Mouse (Mus musculus) retina, postnatal 1 day (tissue): ENCODE measurements at regions not wholly inside any gene's neighbourhood (a gene's known extent, or its start where the extent isn't known, plus 50 kb on each side); places are given as distances from the start of the nearest gene placed in this dataset.

ENCODE experiments used
- DNase-seq: peaks from one replicate; pipeline ENCODE4 v3.0.0-alpha.2; 2012

DNA sequence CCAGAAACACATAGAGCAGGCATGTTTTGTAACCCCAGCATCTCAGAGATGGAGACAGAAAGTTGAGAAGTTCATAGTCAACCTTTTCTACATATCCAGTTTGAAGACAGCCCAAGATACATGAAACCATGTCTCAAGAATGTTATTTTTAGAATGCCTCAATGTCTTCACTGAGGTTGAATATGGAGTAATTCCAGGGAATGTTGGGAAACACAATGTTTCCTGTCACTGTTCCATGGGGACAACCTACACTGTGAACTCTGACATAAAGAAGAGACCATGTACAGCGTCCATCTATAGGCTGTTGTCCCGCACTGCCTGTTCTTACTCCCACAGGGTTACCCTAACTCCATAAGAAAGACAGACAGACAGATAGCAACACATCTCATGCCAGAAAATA is 89.8 kb upstream of the Mark1 start:
- DNase-seq, result no peak

DNA sequence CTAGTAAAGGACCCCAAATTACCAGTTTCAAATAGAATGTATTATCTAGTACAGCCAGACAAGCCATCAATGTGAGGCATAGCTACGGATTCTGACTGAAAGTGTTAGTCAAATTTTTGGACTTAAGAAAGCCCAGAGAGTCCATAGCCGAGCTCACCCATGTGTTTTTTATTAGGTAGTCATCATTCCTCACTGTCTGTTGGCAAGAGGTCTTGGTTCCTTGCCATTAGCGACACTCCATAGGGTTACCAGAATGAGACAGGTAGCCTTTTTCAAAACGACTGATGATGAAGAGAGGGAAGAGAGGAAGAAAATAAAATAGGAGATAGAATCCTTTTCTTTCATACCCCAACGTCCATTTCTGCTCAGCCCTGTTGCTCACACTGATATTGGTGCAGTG is 83.8 kb upstream of the Mark1 start:
- no peak for DNase-seq

DNA sequence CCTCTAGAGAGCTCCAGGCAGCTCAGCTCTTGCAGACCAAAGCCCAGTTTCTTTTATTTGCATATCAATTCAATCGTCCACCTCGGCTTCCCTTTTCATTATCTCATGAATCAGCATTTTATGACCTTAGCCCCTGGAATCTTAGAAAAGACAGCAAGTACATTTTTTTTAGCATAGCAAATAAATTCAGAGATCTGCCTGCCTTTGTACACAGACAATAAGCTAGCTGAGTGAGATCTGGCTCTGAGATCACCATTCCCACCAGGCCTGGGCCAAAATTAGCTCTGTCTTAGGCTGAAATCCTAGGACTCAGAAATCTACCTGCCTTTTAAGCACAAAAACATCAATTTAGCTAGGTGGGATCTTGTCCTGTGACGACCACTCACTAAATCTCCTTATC is 80.7 kb upstream of the Mark1 start:
- no peak for DNase-seq

DNA sequence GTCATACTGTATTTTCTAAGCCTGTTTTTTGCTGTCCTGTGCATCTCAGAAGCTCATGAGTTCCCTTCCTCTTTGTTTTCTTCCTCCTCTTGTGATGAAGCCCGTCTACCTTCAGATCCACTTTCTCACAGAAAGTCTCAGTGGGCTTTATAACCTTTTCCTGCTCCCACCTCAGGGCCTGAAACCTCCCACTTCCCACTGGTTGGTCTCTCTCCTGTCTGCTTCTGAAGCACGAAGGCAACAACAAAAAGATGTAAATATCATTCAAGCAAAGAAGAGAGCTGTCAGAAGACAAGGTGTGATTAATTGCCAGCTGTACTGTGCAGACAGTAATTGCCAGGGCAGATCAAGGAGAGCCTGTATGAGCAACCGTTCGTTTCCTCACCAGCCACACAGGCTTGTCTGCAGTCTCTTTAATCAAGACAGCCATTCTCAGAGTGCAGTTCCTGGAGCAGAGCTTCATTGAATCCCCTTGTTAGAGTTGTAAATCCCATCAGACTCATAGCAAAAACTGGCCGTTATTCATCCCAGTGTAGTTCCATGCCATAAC is 80.0 kb upstream of the Mark1 start:
- DNase-seq, result no peak

DNA sequence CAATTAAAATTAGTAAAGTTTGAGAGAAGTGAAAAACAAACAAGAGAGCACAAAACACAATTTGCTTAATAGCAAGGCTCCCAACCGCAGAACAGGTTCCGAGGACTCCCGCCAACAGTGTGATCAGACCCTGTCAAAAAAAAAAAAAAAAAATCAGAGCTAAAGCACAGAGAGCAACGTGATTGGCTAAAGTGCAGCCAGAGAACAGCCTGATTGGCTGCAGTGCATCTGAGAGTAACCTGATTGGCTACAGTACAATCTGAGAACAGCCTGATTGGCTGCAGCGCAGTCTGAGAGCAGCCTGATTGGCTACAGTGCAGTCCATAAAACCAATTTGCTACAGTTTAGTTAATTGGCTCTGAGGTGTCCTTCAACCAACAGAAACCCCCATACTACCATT is 74.6 kb upstream of the Mark1 start:
- DNase-seq, result no peak

DNA sequence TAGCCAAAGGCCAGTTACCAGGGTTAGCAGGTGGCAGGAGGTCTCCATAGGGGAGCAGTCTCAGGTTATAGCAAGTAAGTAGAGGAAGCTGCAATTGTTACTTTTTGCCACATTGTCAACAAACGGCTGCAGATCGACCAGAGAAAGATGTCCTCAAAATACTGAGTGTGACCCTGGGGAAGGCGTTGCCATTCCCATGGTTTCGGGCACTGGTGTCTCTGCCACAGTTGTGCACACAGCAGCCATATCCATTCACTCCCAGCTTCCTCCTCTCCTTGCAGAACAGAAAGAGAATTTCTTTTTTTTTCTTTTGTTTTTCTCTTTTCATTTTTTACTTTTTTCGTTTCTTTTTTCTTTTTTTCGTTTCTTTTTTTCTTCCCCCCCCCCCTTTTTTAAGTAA is 73.4 kb upstream of the Mark1 start:
- DNase-seq, result no peak

DNA sequence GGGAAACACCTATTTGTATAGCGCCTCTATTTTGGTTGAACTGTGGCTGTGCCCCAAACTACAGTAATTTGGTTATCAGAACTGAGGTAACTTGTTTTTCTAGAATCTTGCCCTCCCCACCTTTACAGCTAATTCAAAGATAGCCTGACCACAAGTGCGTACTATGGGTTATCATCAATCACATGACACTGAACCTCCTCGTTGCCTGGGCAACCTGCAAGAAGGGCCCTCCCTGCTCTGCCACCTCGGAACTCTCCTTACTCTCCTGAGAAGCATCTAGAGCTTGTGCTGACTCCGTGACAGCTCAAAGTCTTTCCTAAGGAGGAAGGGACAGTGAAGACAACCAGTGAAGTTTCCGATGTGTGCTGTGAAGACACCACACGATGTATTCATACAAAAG is 72.2 kb upstream of the Mark1 start:
- no peak for DNase-seq

DNA sequence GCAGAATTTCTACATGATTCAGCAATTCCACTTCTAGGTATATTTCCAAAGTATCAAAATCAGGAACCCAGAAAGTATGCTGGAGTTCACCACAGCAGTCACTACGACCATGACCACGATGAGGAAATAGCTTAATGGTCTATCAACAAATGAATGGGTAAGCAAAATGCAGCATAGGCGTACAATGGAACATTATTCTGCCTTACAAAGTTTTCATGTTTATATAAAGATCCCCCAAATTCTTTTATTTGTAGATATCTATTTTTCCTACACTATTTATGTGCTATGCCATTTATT is 71.4 kb upstream of the Mark1 start:
- DNase-seq, result no peak

DNA sequence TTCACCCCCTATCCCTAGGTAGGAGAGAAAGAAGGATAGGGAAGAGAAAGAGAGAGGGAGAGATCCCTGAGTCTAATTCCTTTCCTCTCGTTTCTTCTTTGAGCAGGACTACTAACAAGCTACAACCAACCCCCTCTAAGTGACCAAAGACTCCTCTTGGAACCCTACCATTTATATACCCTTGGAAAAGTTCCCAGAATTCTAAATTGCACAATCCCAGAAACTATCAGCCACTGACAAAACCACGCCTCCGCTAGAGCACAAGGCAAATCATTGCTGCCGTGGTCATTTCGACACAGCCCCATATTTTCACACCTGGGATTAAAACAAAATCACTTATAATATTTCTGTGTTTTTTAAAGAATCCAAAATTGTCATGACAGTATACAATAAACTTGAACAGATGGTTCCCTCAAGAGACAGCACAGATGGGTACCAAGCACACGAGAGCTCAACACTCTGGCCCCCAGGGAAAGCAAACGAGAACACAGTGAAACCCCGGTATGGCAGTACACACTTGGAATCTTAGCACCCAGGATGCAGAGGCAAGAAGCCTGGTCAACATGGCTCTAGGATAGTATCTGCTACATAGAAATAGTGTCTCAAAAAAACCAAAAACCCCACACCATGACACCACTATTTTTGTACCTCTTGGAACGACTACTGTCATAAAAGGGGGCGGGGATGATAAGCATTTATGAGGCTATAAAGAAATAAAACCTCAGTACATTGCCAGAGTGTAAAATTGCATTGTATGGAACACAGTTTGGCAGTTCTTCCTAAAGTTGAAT is 70.9 kb upstream of the Mark1 start:
- no peak for DNase-seq

DNA sequence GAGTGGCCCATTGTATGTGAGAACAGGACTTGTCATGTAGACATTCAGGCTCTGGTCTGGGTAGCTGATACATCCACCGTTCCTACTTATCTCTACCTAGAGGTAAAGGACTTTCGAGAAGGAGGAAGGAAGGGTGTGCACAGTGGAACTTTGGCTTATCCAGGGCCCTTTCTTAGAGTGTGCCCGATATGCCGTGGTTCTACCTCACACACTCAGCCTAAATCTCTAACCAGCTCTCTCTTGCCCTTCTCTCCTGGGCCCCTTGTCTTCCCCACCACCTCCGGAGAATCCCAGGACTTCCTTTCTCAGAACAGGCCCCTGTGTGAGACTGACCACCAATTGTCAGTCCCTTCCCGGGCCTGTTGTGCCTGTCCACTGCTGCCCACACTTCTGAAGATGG is 68.8 kb upstream of the Mark1 start:
- no peak for DNase-seq

DNA sequence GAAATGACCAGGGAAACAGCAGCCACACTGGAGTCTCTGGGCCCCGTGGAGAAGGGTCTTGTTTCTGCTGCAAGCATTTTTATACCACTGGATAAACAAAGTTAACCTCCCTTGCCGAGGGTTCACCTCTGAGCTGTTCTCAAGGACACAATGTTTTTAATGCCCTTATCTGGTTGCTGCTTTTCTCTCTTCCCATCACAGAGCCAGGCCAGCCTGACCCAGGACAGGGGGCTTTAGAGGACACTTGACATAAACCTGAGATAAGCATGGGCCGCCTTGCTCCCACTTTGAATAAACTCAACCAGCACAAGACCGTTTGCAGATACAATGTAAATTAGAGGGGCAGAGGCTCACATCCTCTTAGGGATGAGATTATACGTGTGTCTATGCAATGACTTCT is 68.3 kb upstream of the Mark1 start:
- DNase-seq, result no peak

DNA sequence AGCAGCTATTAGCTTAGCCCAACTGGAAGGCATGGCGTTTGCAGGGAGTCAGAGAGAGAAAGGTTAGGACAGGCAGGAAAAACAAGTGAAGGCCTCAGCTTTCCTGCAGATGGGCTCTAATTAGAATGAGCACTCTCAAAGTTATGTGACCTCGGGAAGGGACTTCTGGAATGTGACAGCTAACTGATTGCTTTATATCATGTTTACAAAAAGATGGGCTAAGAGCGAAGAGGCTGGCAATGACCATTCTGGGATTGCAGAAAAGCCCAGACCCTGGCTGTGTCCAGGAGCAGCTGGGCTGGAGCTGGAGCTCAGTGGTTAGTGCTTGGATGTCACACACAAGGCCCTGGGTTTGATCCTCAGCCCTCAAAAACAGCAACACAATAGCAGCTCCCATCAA is 65.7 kb upstream of the Mark1 start:
- DNase-seq, result no peak

DNA sequence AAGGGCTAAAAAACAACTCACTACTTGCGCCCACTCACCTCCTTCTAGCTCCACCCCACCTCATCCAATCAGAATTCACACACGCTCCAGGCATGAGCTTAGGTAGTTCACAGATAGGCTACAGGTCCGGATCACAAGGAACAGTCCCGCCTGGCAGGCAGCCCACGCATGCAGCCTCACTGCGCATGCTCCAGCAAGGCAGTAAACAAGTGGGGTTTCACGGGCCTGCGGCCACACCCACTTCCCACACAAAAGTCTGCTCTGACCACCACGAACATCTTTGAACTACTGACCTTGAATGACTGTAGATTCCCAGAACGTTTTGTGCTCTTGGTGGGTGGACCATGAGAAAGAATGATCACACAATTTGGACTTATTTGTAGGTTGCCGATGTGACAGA is 62.7 kb upstream of the Mark1 start:
- no peak for DNase-seq

DNA sequence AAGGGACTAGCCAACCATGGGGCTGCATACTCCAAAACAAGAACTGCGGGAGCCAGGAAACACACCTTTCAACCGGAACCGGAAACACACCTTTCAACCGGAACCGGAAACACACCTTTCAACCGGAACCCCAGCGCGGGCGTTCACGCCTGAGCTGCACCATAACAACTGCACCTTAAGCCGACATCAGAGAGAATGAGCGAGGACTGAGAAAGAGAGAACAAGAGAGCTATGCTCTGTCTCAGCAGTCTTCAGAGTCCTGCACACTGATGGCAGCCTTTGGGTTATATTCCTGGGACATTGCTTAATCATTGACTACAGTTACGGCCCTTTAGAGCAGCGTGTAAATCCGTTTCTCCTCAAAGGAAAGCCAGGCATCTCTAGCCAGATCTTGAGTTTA is 58.1 kb upstream of the Mark1 start:
- no peak for DNase-seq

DNA sequence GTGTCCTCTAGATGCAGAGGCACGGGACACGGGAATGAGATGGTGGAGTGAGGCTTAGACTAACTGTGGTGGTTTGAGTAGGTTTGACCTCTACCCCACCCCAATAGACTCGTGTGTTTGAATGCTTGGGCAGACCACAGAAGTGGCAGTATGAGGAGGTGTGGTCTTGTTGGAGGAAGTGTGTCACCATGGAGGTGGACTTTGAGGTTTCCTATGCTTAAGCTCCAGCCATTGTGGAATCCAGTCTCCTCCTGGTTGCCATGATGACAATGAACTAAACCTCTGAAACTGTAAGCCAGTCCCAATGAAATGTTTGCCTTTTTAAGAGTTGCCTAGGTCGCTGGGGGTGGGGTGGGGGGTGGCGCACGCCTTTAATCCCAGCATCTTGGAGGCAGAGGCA is 53.3 kb upstream of the Mark1 start:
- no peak for DNase-seq

DNA sequence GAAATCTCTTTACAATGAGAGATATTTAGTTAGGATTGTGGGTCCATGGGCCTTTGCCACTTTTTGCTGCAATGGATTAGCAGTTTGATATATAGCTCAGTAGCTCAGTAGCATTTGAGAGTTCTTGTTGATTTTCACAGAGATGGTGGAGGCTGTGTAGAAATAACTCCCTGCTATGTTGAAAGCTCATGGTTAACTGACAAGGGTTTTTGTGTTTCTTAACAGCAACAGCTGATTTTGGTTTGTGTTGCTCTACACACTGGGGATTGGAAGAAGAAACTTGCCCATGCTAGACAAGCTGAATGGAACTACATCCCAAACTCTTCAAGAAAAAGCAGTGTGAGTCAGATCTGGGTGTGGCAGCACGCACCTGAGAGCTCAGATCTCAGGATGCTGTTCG is 50.6 kb upstream of the Mark1 start:
- DNase-seq, result no peak
